In the genomic region with DNA sequence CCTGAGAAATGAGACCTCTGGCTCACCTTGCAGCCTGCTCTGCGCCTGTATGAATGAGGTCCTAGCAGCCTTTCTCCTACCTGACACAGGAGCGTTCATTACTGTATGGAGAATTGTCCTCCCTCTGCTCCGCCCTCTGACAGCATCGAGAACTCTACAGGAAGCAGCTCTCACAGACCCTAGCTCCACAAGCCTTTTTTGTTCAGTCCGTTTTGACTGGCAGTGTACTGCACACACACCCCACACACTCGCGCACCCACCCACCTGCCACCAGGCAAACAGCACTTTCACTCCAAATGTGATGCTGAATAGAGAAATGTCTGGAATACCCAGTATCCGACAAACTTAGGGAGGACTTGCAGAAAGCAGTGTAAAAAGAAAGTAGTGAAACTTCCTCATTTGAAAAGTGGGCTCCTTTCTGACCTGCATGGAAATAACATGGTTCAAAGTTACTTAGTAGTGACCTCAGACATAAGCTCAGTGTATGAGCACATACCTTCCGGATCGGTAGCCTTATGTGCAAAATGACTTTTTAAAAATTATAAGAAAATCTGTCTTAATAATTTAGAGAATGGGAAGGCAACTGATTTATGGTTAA, we compare ENCODE assay signal across 12 mouse cellular contexts.
DNase-seq lines count a peak whose midpoint lies in the region; ATAC-seq lines count a peak whose summit lies in the region.
"Had no signal": no experiment of that assay in that cellular context is flagged by ENCODE, and none has a peak within 500 bp of the region (broad histone marks: within the 10 kb centered on the region; RNA-seq: fewer than 3 reads in every experiment).

No protein-coding gene starts in this region.

- DNase-seq in left cerebral cortex, postnatal 14 days (ENCODE audit: low spot score in 2 of 2) = peak; percentile 16 to 56
- DNase-seq in left cerebral cortex, postnatal 10 days (ENCODE audit: extremely low spot score in 1 of 2, low spot score in 2 of 2) = no peak
- DNase-seq in right cerebral cortex, postnatal 25 days = peak; percentile 9
- no peak for DNase-seq in right cerebral cortex, postnatal 4 days
- peak; percentile 19 for DNase-seq in telencephalon, adult 2 months (ENCODE audit: low read depth, low spot score)
- no peak for DNase-seq in T-cell, adult 2 months (ENCODE audit: low spot score)
- DNase-seq: adrenal gland, postnatal 25 days; kidney, adult 11 months; thymus, postnatal 36 days had no signal

- intact Hi-C loops in left cerebral cortex, postnatal 14 days (cut with DNase I) = no loop called here
- intact Hi-C loops in left cerebral cortex, postnatal 10 days (cut with DNase I) = no loop called here

- ATAC-seq in common myeloid progenitor, adult 5-6 weeks (replicated peaks; ENCODE audit: low read depth, poor library complexity, severe bottlenecking) = peak; percentile 60
- ATAC-seq in monocyte, adult 5-6 weeks (replicated peaks; ENCODE audit: insufficient number of reproducible peaks, low FRiP score, low TSS enrichment, poor library complexity, severe bottlenecking) = no peak
- ATAC-seq: midbrain, embryonic 13.5 days had no signal

Comparison
In these comparisons a context has a peak if more than half of its experiments do, and no peak if none do; other contexts are left out.
1. DNase-seq: peak in left cerebral cortex, postnatal 14 days (2 of 2), right cerebral cortex, postnatal 25 days (single experiment) and telencephalon, adult 2 months (single experiment); none in left cerebral cortex, postnatal 10 days (0 of 2), right cerebral cortex, postnatal 4 days (single experiment) and T-cell, adult 2 months (single experiment).